Mouse (Mus musculus) CD4-positive helper T cell, adult 2 months (primary cell): Measurements from ENCODE around the gene Foxp1.
A peak's percentile ranks its signal among the peaks of the same experiment; 100 is the strongest.

ENCODE experiments used
- DNase-seq: peaks from one replicate; pipeline ENCODE4 v3.0.0-alpha.2; 2012; ENCODE audit warnings: low read depth, missing footprints, low spot score

Foxp1 gene

GRCm38 (mm10) chr6:99520676-99521037 is 1.9 kb downstream of the Foxp1 start:
- DNase-seq = no peak

- DNase-seq = no peak
Measured at GRCm38 (mm10) chr6:99519806-99520675, 2.5 kb downstream of the Foxp1 start.

GRCm38 (mm10) chr6:99519052-99519451 is 3.5 kb downstream of the Foxp1 start:
- DNase-seq = no peak

- DNase-seq = no peak
Measured at GRCm38 (mm10) chr6:99515667-99516199, 6.8 kb downstream of the Foxp1 start.

GRCm38 (mm10) chr6:99511862-99512261 is 10.7 kb downstream of the Foxp1 start:
- no peak for DNase-seq

GRCm38 (mm10) chr6:99509189-99509592 is 13.3 kb downstream of the Foxp1 start:
- no peak for DNase-seq

- no peak for DNase-seq
Measured at GRCm38 (mm10) chr6:99506816-99507215, 15.7 kb downstream of the Foxp1 start.

GRCm38 (mm10) chr6:99503741-99504140 is 18.8 kb downstream of the Foxp1 start:
- DNase-seq = no peak

- DNase-seq = no peak
Measured at GRCm38 (mm10) chr6:99502727-99503126, 19.8 kb downstream of the Foxp1 start.

GRCm38 (mm10) chr6:99502314-99502713 is 20.2 kb downstream of the Foxp1 start:
- DNase-seq = no peak

GRCm38 (mm10) chr6:99500570-99501270 is 21.8 kb downstream of the Foxp1 start:
- no peak for DNase-seq

GRCm38 (mm10) chr6:99498082-99498481 is 24.4 kb downstream of the Foxp1 start:
- peak; percentile 56 for DNase-seq

GRCm38 (mm10) chr6:99496114-99496513 is 26.4 kb downstream of the Foxp1 start:
- no peak for DNase-seq

- DNase-seq = no peak
Measured at GRCm38 (mm10) chr6:99492937-99493336, 29.6 kb downstream of the Foxp1 start.

GRCm38 (mm10) chr6:99491979-99492544 is 30.5 kb downstream of the Foxp1 start:
- DNase-seq = no peak

- DNase-seq = no peak
Measured at GRCm38 (mm10) chr6:99491146-99491545, 31.4 kb downstream of the Foxp1 start.

GRCm38 (mm10) chr6:99489900-99490648 is 32.4 kb downstream of the Foxp1 start:
- no peak for DNase-seq

GRCm38 (mm10) chr6:99489423-99489822 is 33.1 kb downstream of the Foxp1 start:
- DNase-seq = no peak

- peak; percentile 80 for DNase-seq
Measured at GRCm38 (mm10) chr6:99485884-99486640, 36.5 kb downstream of the Foxp1 start.

- DNase-seq = peak; percentile 34
Measured at GRCm38 (mm10) chr6:99485217-99485883, 37.2 kb downstream of the Foxp1 start.
